Mouse (Mus musculus): ENCODE measurements at regions not wholly inside any gene's neighbourhood (a gene's known extent, or its start where the extent isn't known, plus 50 kb on each side); places are given as distances from the start of the nearest gene placed in this dataset.

DNA sequence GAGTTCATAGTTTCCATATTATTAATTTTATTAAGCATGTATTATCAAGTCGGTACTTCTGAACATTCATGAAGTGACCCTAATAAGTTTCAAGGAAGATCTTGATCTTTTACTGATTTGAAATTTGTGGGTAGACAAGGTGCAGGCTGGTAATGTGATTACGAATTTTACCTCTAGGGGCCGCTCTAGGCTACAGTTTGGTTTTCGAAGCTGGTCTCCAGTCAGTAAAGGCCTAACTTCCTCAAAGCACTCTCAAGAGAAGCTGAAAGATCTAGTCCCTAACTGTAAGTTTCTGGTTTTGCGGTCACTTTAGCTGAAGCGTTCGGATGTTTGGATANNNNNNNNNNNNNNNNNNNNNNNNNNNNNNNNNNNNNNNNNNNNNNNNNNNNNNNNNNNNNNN lies 408.1 kb upstream of the Frg1 start:
- H3K27me3 ChIP-seq (ENCODE audit: control insufficient read depth, insufficient read depth, low read length) = no peaks in the 10 kb centered on the region
- WGBS = 21% methylated on average over 7 of the region's 7 CpGs
- H3K4me3 ChIP-seq = no peak overlapping the region
- no peak for TF ChIP-seq POLR2A (IDR thresholded peaks at IDR 0.05; ENCODE audit: insufficient read depth, low read depth, low read length)
- TF ChIP-seq CTCF (IDR thresholded peaks at IDR 0.05) = peak; percentile 71
- no peaks in the 10 kb centered on the region for H3K36me3 ChIP-seq (ENCODE audit: control insufficient read depth, insufficient read depth, low read length)
- H3K9ac ChIP-seq (ENCODE audit: low read depth, low read length) = no peak overlapping the region
- no peaks in the 10 kb centered on the region for H3K4me1 ChIP-seq (ENCODE audit: control insufficient read depth, insufficient read depth, low read length)
- peak in 1 of 2 experiments; percentile 21 for DNase-seq
- H3K27ac ChIP-seq = no peak overlapping the region
- intact Hi-C loops (cut with DNase I) = no loop called here
- H3K79me2 ChIP-seq (replicated peaks; ENCODE audit: control insufficient read depth, insufficient read depth, low read length) = no peaks in the 10 kb centered on the region

GRCm38 (mm10) chr8:41823041-41823440 lies 406.2 kb upstream of the Frg1 start:
- Histone ChIP-seq H3K9ac (ENCODE audit: low read depth, low read length) (no peak overlapping the region), H3K27ac (no peak overlapping the region), H3K79me2 (replicated peaks; ENCODE audit: control insufficient read depth, insufficient read depth, low read length) (no peaks in the 10 kb centered on the region), H3K4me1 (ENCODE audit: control insufficient read depth, insufficient read depth, low read length) (no peaks in the 10 kb centered on the region), H3K4me3 (no peak overlapping the region), H3K36me3 (ENCODE audit: control insufficient read depth, insufficient read depth, low read length) (no peaks in the 10 kb centered on the region), H3K27me3 (ENCODE audit: control insufficient read depth, insufficient read depth, low read length) (no peaks in the 10 kb centered on the region)
- no peak for DNase-seq
- TF ChIP-seq EP300 (IDR thresholded peaks at IDR 0.05; ENCODE audit: insufficient read depth, low read depth, low read length) (no peak), POLR2A (IDR thresholded peaks at IDR 0.05; ENCODE audit: insufficient read depth, low read depth, low read length) (no peak), CTCF (IDR thresholded peaks at IDR 0.05) (no peak)
- intact Hi-C loops (cut with DNase I) = no loop called here
- WGBS = 45% methylated on average over 8 of the region's 8 CpGs

- TF ChIP-seq POLR2A (IDR thresholded peaks at IDR 0.05; ENCODE audit: insufficient read depth, low read depth, low read length) (no peak), CTCF (IDR thresholded peaks at IDR 0.05) (no peak), EP300 (IDR thresholded peaks at IDR 0.05; ENCODE audit: insufficient read depth, low read depth, low read length) (no peak)
- intact Hi-C loops (cut with DNase I) = no loop called here
- no peaks in the 10 kb centered on the region for H3K4me1 ChIP-seq (ENCODE audit: control insufficient read depth, insufficient read depth, low read length)
- no peaks in the 10 kb centered on the region for H3K79me2 ChIP-seq (replicated peaks; ENCODE audit: control insufficient read depth, insufficient read depth, low read length)
- no peaks in the 10 kb centered on the region for H3K36me3 ChIP-seq (ENCODE audit: control insufficient read depth, insufficient read depth, low read length)
- H3K4me3 ChIP-seq = no peak overlapping the region
- H3K27ac ChIP-seq = no peak overlapping the region
- H3K27me3 ChIP-seq (ENCODE audit: control insufficient read depth, insufficient read depth, low read length) = no peaks in the 10 kb centered on the region
- 85% methylated on average over 5 of the region's 5 CpGs for WGBS
- no peak for DNase-seq
- no peak overlapping the region for H3K9ac ChIP-seq (ENCODE audit: low read depth, low read length)
Observed at GRCm38 (mm10) chr8:41821676-41822075, 404.8 kb upstream of the Frg1 start.

- H3K27ac ChIP-seq = no peak overlapping the region
- no peak for DNase-seq
- no peaks in the 10 kb centered on the region for H3K36me3 ChIP-seq (ENCODE audit: control insufficient read depth, insufficient read depth, low read length)
- H3K4me1 ChIP-seq (ENCODE audit: control insufficient read depth, insufficient read depth, low read length) = no peaks in the 10 kb centered on the region
- no peaks in the 10 kb centered on the region for H3K27me3 ChIP-seq (ENCODE audit: control insufficient read depth, insufficient read depth, low read length)
- intact Hi-C loops (cut with DNase I) = no loop called here
- WGBS = 62% methylated on average over 4 of the region's 4 CpGs
- H3K9ac ChIP-seq (ENCODE audit: low read depth, low read length) = no peak overlapping the region
- TF ChIP-seq CTCF (IDR thresholded peaks at IDR 0.05) = no peak
- no peak for TF ChIP-seq EP300 (IDR thresholded peaks at IDR 0.05; ENCODE audit: insufficient read depth, low read depth, low read length)
- TF ChIP-seq POLR2A (IDR thresholded peaks at IDR 0.05; ENCODE audit: insufficient read depth, low read depth, low read length) = no peak
- no peaks in the 10 kb centered on the region for H3K79me2 ChIP-seq (replicated peaks; ENCODE audit: control insufficient read depth, insufficient read depth, low read length)
- no peak overlapping the region for H3K4me3 ChIP-seq
Observed at GRCm38 (mm10) chr8:41820605-41821395, 403.9 kb upstream of the Frg1 start.

- H3K27ac ChIP-seq = no peak overlapping the region
- WGBS = 67% methylated on average over 5 of the region's 5 CpGs
- DNase-seq = no peak
- H3K27me3 ChIP-seq (ENCODE audit: control insufficient read depth, insufficient read depth, low read length) = no peaks in the 10 kb centered on the region
- TF ChIP-seq CTCF (IDR thresholded peaks at IDR 0.05) = no peak
- TF ChIP-seq EP300 (IDR thresholded peaks at IDR 0.05; ENCODE audit: insufficient read depth, low read depth, low read length) = no peak
- TF ChIP-seq POLR2A (IDR thresholded peaks at IDR 0.05; ENCODE audit: insufficient read depth, low read depth, low read length) = no peak
- no peak overlapping the region for H3K9ac ChIP-seq (ENCODE audit: low read depth, low read length)
- no peaks in the 10 kb centered on the region for H3K79me2 ChIP-seq (replicated peaks; ENCODE audit: control insufficient read depth, insufficient read depth, low read length)
- no peaks in the 10 kb centered on the region for H3K36me3 ChIP-seq (ENCODE audit: control insufficient read depth, insufficient read depth, low read length)
- H3K4me3 ChIP-seq = no peak overlapping the region
- no peaks in the 10 kb centered on the region for H3K4me1 ChIP-seq (ENCODE audit: control insufficient read depth, insufficient read depth, low read length)
- intact Hi-C loops (cut with DNase I) = no loop called here
Observed at GRCm38 (mm10) chr8:41818577-41818976, 401.7 kb upstream of the Frg1 start.

DNA sequence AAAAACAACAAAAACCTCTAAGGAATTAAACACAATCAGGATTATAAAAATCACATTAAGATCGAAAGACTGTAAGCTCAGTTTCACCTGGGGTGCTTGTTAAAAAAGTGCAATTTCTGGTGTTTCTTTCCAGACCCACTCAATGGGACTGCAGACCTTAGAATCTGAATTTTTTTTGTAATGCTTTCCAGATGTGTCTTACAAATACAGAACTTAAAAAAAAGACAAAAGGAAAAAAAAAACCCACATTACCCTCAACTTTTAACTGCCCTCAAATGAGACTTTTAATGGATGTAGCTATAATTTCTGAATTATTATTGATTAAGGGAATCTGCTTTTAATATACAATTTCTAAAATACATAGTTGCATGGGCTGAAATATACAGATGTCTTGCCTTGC lies 401.2 kb upstream of the Frg1 start:
- intact Hi-C loops (cut with DNase I) = no loop called here
- no peak for DNase-seq
- Histone ChIP-seq H3K36me3 (ENCODE audit: control insufficient read depth, insufficient read depth, low read length) (no peaks in the 10 kb centered on the region), H3K27ac (no peak overlapping the region), H3K79me2 (replicated peaks; ENCODE audit: control insufficient read depth, insufficient read depth, low read length) (no peaks in the 10 kb centered on the region), H3K4me3 (no peak overlapping the region), H3K9ac (ENCODE audit: low read depth, low read length) (no peak overlapping the region), H3K4me1 (ENCODE audit: control insufficient read depth, insufficient read depth, low read length) (no peaks in the 10 kb centered on the region), H3K27me3 (ENCODE audit: control insufficient read depth, insufficient read depth, low read length) (no peaks in the 10 kb centered on the region)
- WGBS = 86% methylated on average over 1 of the region's 1 CpGs
- TF ChIP-seq POLR2A (IDR thresholded peaks at IDR 0.05; ENCODE audit: insufficient read depth, low read depth, low read length) (no peak), CTCF (IDR thresholded peaks at IDR 0.05) (no peak), EP300 (IDR thresholded peaks at IDR 0.05; ENCODE audit: insufficient read depth, low read depth, low read length) (no peak)
